Mouse (Mus musculus) heart, adult 2 months (tissue): ENCODE data around the gene Dnajc10.

Experiments
- CTCF ChIP-seq: fragments of 200-600 bp; IDR thresholded peaks from 2 replicates; pipeline ENCODE4 v1.8.1; 2022; ENCODE audit warnings: antibody characterized with exemption, mild to moderate bottlenecking, moderate library complexity
- EP300 ChIP-seq: fragments of 200-500 bp; IDR thresholded peaks from 2 replicates; pipeline ENCODE4 v1.6.1; 2011; ENCODE audit warnings: low read depth, low read length, control low read depth; ENCODE audit not compliant: insufficient read depth
- POLR2A ChIP-seq: fragments of 200-500 bp; IDR thresholded peaks from 2 replicates; pipeline ENCODE4 v1.6.1; 2011; ENCODE audit warnings: mild to moderate bottlenecking, low read depth, low read length, control low read depth; ENCODE audit not compliant: insufficient read depth

GRCm38 (mm10) chr2:80356656-80357231, 41.5 kb downstream of the Dnajc10 start:
- TF ChIP-seq CTCF (peak; percentile 62), POLR2A (no peak), EP300 (no peak)
